Mouse (Mus musculus): ENCODE results near the gene Nbl1. TPM values are rescaled to one million over a fixed set of nuclear protein-coding genes. Genes with fewer than 3 reads are reported as not detected.

Nbl1 gene
- polyA plus RNA-seq, 1 experiment from 2014 or later = 7.2 TPM

DNA sequence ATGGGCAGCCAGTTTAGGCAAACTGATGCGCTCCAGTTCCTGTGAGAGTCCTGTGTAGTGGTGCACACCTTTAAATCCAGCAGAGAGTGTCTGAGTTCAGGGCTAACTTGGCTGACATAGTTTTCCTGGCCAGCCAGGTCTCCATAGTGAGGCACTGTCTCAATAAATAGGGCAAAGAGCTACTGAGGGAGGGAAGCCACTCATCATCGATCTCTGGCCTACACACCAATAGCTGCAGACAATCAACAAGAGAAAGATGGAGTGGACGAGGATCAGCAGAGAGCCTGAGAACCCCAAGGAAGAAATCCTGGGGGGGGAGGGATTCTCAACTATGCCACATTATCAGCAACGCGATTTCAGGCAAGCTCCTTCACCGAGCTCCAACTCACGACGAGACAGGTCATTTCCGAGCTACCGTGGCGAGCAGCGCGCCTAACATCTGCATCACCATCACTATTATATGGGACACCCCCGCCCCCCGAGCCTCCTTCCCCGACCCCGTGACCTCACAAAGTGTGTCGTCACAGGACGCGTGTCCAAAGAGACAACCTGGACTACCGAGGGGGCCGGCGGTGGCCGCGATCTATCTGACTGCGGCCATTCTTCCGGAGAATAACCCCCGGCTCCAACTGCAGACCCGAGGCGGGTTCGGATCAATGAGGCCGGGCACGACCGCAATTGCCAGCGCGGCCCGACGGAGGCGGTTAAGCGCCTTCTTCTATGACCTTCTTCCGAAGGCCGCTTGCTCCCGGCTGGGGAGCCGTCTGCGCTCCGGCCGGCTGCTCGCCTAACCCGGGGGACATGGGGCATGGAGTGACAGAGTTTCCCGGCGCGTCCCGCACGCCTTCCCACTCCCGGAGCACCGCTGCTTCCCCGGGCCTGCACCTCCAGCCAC, 37.3 kb upstream of the Nbl1 start:
- 3% methylated on average over 57 of the region's 57 CpGs for WGBS (ENCODE audit: insufficient replicate concordance)
- H3K27me3 ChIP-seq (ENCODE audit: control insufficient read depth, insufficient read depth, low read length) = no peaks in the 10 kb centered on the region
- H3K27ac ChIP-seq (ENCODE audit: low read depth, low read length) = peak overlapping the region; percentile 90
- H3K4me1 ChIP-seq (ENCODE audit: control insufficient read depth, insufficient read depth, low read length) = peaks cover 15% of the 10 kb centered on the region
- peak overlapping the region; percentile 87 for H3K9ac ChIP-seq (ENCODE audit: low read depth, low read length)
- 0 out of 2 replicates have a peak, but pooled peaks cover 4% of the 10 kb centered on the region for H3K9me3 ChIP-seq (replicated peaks; ENCODE audit: control insufficient read depth, low read length)
- peak overlapping the region; percentile 66 for H3K4me2 ChIP-seq
- H3K4me3 ChIP-seq (ENCODE audit: low read depth, low read length) = peak overlapping the region; percentile 81
- H3K36me3 ChIP-seq (ENCODE audit: control insufficient read depth, insufficient read depth, low read length) = peaks cover 5% of the 10 kb centered on the region; the same call in 1 of the 2 replicates
- no peak; the same call in 1 of the 2 replicates for ATAC-seq (replicated peaks; ENCODE audit: insufficient number of reproducible peaks, low FRiP score, low TSS enrichment)

DNA sequence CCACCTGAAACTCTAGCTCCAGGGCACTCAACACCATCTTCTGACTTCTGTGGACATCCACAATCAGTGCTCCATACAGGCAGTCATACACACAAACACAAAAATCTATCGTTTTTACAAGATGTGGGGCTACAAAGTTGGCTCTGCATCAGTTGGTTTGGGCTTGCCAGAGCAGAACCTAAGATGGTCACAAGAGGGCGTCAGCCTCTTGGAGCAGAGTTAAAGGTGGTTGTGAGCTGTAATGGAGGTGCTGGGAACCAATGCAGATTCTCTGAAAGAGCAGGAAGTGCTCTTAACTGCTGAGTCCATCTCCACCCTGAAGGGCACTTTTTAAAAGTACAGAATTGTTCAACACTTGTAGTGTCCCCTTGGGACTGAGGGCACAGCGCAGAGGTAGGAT, 33.7 kb upstream of the Nbl1 start:
- H3K4me3 ChIP-seq (ENCODE audit: low read depth, low read length) = no peak overlapping the region
- peaks cover 5% of the 10 kb centered on the region; the same call in 1 of the 2 replicates for H3K36me3 ChIP-seq (ENCODE audit: control insufficient read depth, insufficient read depth, low read length)
- 90% methylated on average over 3 of the region's 3 CpGs for WGBS (ENCODE audit: insufficient replicate concordance)
- H3K4me2 ChIP-seq = no peak overlapping the region
- H3K9me3 ChIP-seq (replicated peaks; ENCODE audit: control insufficient read depth, low read length) = 0 out of 2 replicates have a peak, but pooled peaks cover 4% of the 10 kb centered on the region
- no peak for ATAC-seq (replicated peaks; ENCODE audit: insufficient number of reproducible peaks, low FRiP score, low TSS enrichment)
- H3K4me1 ChIP-seq (ENCODE audit: control insufficient read depth, insufficient read depth, low read length) = peaks cover 15% of the 10 kb centered on the region
- H3K27me3 ChIP-seq (ENCODE audit: control insufficient read depth, insufficient read depth, low read length) = no peaks in the 10 kb centered on the region
- H3K9ac ChIP-seq (ENCODE audit: low read depth, low read length) = no peak overlapping the region
- no peak overlapping the region for H3K27ac ChIP-seq (ENCODE audit: low read depth, low read length)

DNA sequence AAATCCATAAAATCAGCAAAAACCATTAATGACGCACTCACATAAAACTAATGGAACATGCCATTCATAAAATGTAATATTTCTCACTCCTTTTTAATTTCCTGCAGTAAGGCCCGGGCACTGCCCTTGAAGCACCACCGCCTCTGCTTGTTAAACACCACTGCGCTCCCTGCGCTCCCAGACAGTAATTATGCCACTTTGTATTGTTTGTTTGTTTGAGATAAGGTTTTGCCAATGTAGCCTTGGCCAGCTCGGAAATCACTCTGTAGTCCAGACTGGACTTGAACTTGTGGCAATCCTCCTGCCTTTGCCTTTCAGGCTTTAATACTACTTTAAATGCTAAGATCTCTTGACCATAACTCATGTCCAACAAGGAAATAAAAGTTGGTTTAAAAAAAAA, 32.1 kb upstream of the Nbl1 start:
- H3K4me2 ChIP-seq = no peak overlapping the region
- H3K4me1 ChIP-seq (ENCODE audit: control insufficient read depth, insufficient read depth, low read length) = peaks cover 15% of the 10 kb centered on the region
- H3K27me3 ChIP-seq (ENCODE audit: control insufficient read depth, insufficient read depth, low read length) = no peaks in the 10 kb centered on the region
- 0 out of 2 replicates have a peak, but pooled peaks cover 4% of the 10 kb centered on the region for H3K9me3 ChIP-seq (replicated peaks; ENCODE audit: control insufficient read depth, low read length)
- H3K9ac ChIP-seq (ENCODE audit: low read depth, low read length) = no peak overlapping the region
- WGBS (ENCODE audit: insufficient replicate concordance) = 85% methylated on average over 6 of the region's 6 CpGs
- ATAC-seq (replicated peaks; ENCODE audit: insufficient number of reproducible peaks, low FRiP score, low TSS enrichment) = no peak
- H3K4me3 ChIP-seq (ENCODE audit: low read depth, low read length) = no peak overlapping the region
- no peak overlapping the region for H3K27ac ChIP-seq (ENCODE audit: low read depth, low read length)
- peaks cover 5% of the 10 kb centered on the region; the same call in 1 of the 2 replicates for H3K36me3 ChIP-seq (ENCODE audit: control insufficient read depth, insufficient read depth, low read length)

DNA sequence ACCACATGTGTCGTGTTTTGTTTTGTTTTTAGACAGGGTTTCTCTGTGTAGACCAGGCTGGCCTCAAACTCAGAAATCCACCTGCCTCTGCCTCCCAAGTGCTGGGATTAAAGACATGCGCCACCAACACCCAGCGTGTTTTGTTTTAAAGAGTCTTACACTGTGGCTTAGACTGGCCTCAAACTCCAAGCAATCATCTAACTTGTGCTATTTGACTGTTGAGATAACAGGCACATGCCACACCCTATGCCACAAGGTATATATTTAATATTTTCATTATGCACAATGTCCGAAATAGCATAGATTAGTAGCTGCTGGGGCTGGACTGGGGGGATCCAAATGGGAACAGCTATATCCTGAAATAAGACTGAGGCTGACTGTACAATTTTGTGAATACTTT, 29.8 kb upstream of the Nbl1 start:
- no peak overlapping the region for H3K4me2 ChIP-seq
- 0 out of 2 replicates have a peak, but pooled peaks cover 3% of the 10 kb centered on the region for H3K4me1 ChIP-seq (ENCODE audit: control insufficient read depth, insufficient read depth, low read length)
- H3K36me3 ChIP-seq (ENCODE audit: control insufficient read depth, insufficient read depth, low read length) = peaks cover 5% of the 10 kb centered on the region; the same call in 1 of the 2 replicates
- no peak for ATAC-seq (replicated peaks; ENCODE audit: insufficient number of reproducible peaks, low FRiP score, low TSS enrichment)
- H3K27ac ChIP-seq (ENCODE audit: low read depth, low read length) = no peak overlapping the region
- no peaks in the 10 kb centered on the region for H3K27me3 ChIP-seq (ENCODE audit: control insufficient read depth, insufficient read depth, low read length)
- WGBS (ENCODE audit: insufficient replicate concordance) = 90% methylated on average over 4 of the region's 4 CpGs
- no peak overlapping the region for H3K4me3 ChIP-seq (ENCODE audit: low read depth, low read length)
- H3K9ac ChIP-seq (ENCODE audit: low read depth, low read length) = no peak overlapping the region
- 0 out of 2 replicates have a peak, but pooled peaks cover 4% of the 10 kb centered on the region for H3K9me3 ChIP-seq (replicated peaks; ENCODE audit: control insufficient read depth, low read length)

DNA sequence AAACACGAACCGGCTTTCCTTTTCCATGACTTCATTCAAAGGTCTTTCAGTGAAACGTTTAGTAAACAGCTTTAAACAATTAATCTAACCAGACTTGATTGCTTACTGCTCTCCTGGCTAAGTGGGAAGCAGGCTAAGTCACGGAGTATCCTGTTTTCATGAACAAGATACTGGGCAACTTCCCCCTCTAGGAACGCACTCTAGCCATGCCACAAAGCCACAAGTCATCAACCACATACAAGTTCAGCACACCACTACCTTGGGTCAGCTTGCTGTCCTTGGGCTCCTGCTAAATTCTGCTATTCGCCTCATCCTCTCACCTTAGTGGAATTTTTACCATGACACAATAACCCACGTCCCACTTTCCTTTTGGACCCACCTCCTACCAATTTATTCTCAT, 28.2 kb upstream of the Nbl1 start:
- Histone ChIP-seq H3K27me3 (ENCODE audit: control insufficient read depth, insufficient read depth, low read length) (no peaks in the 10 kb centered on the region), H3K9ac (ENCODE audit: low read depth, low read length) (no peak overlapping the region), H3K27ac (ENCODE audit: low read depth, low read length) (no peak overlapping the region), H3K9me3 (replicated peaks; ENCODE audit: control insufficient read depth, low read length) (no peaks in the 10 kb centered on the region), H3K36me3 (ENCODE audit: control insufficient read depth, insufficient read depth, low read length) (no peaks in the 10 kb centered on the region), H3K4me3 (ENCODE audit: low read depth, low read length) (no peak overlapping the region), H3K4me1 (ENCODE audit: control insufficient read depth, insufficient read depth, low read length) (0 out of 2 replicates have a peak, but pooled peaks cover 5% of the 10 kb centered on the region), H3K4me2 (no peak overlapping the region)
- WGBS (ENCODE audit: insufficient replicate concordance) = 75% methylated on average over 7 of the region's 7 CpGs
- ATAC-seq (replicated peaks; ENCODE audit: insufficient number of reproducible peaks, low FRiP score, low TSS enrichment) = no peak

DNA sequence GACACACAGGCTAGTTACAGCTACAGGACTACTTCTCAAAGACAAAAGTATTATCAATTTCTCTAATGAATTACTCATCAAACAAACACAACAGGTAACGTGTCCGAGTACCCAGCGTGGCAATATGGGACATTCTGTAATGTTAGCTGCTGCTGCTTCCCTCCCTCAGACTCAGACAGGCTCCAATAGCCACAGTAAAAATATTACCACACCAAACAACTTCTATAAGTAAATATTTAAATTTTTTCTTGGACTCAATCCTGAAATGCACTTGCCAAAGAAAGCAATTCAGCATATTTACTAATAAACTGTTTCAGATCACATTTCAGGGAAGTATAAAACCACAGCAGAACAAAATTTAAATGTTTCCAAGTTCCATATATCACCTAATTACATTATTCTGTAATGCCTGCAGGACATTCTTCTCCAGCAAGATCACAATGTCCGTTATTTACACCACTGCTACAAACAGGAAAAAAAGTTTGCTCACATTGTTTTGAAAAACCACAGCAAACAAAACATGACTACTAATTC, 27.6 kb upstream of the Nbl1 start:
- H3K9me3 ChIP-seq (replicated peaks; ENCODE audit: control insufficient read depth, low read length) = no peaks in the 10 kb centered on the region
- 86% methylated on average over 4 of the region's 4 CpGs for WGBS (ENCODE audit: insufficient replicate concordance)
- H3K27ac ChIP-seq (ENCODE audit: low read depth, low read length) = no peak overlapping the region
- no peaks in the 10 kb centered on the region for H3K36me3 ChIP-seq (ENCODE audit: control insufficient read depth, insufficient read depth, low read length)
- 0 out of 2 replicates have a peak, but pooled peaks cover 5% of the 10 kb centered on the region for H3K4me1 ChIP-seq (ENCODE audit: control insufficient read depth, insufficient read depth, low read length)
- no peak overlapping the region for H3K9ac ChIP-seq (ENCODE audit: low read depth, low read length)
- ATAC-seq (replicated peaks; ENCODE audit: insufficient number of reproducible peaks, low FRiP score, low TSS enrichment) = no peak
- H3K4me3 ChIP-seq (ENCODE audit: low read depth, low read length) = no peak overlapping the region
- no peak overlapping the region for H3K4me2 ChIP-seq
- no peaks in the 10 kb centered on the region for H3K27me3 ChIP-seq (ENCODE audit: control insufficient read depth, insufficient read depth, low read length)

DNA sequence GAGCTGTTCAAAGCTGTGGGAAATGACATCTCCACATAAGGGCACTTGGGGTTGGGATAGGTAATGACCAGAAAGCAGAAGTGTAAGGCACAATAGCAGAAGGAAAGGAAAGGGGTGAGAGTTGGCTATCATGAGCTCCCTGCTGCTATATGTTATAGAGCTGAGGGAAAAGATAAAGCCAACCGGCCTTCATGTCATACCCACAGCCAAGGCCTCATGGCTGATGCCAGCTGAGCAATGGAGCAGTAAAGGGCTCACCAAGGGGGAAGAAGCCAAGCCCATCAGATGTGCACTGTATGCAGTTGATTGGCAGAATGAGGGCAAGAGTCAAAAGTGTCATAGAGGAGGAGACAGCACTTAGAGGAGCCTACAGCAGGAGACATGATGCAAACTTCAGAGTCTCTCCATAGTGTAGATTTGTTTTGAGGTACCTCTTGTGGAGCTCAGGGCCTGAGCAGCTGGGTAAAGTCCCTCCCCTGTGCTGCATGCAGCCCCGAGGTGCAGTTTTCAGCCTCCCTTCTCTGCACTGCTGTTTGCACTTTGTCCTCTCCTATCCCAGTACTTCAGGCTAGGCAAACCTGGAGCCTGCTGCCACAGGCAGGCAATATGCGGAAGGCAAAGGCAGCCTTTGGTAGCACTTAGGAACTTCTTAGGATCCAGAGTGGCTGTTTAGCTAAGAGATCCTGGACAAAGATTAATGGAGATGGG, 23.7 kb upstream of the Nbl1 start:
- no peaks in the 10 kb centered on the region for H3K27me3 ChIP-seq (ENCODE audit: control insufficient read depth, insufficient read depth, low read length)
- no peak overlapping the region for H3K4me2 ChIP-seq
- no peak overlapping the region for H3K4me3 ChIP-seq (ENCODE audit: low read depth, low read length)
- 77% methylated on average over 3 of the region's 3 CpGs for WGBS (ENCODE audit: insufficient replicate concordance)
- peaks cover 16% of the 10 kb centered on the region for H3K4me1 ChIP-seq (ENCODE audit: control insufficient read depth, insufficient read depth, low read length)
- no peaks in the 10 kb centered on the region for H3K36me3 ChIP-seq (ENCODE audit: control insufficient read depth, insufficient read depth, low read length)
- no peak for ATAC-seq (replicated peaks; ENCODE audit: insufficient number of reproducible peaks, low FRiP score, low TSS enrichment)
- no peaks in the 10 kb centered on the region for H3K9me3 ChIP-seq (replicated peaks; ENCODE audit: control insufficient read depth, low read length)
- no peak overlapping the region for H3K9ac ChIP-seq (ENCODE audit: low read depth, low read length)
- no peak overlapping the region for H3K27ac ChIP-seq (ENCODE audit: low read depth, low read length)

DNA sequence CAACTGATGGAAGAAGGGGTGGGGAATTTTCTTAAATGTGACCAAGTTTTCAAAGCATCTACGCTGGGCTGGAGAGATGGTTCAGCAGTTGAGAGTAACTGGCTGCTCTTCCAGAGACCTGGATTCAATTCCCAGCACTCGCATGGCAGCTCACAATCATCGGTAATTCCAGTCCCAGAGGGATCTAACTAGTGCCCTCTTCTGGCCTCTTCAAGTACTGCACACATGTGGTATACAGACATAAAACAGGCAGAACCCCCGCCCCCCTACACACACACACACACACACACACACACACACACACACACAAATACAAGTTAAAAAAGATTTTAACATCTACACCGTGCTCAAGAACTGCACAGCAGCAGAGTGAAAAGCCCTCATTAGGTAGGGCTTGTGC, 22.9 kb upstream of the Nbl1 start:
- H3K27ac ChIP-seq (ENCODE audit: low read depth, low read length) = no peak overlapping the region
- H3K9ac ChIP-seq (ENCODE audit: low read depth, low read length) = no peak overlapping the region
- 92% methylated on average over 5 of the region's 5 CpGs for WGBS (ENCODE audit: insufficient replicate concordance)
- H3K36me3 ChIP-seq (ENCODE audit: control insufficient read depth, insufficient read depth, low read length) = no peaks in the 10 kb centered on the region
- ATAC-seq (replicated peaks; ENCODE audit: insufficient number of reproducible peaks, low FRiP score, low TSS enrichment) = no peak
- H3K4me3 ChIP-seq (ENCODE audit: low read depth, low read length) = no peak overlapping the region
- H3K27me3 ChIP-seq (ENCODE audit: control insufficient read depth, insufficient read depth, low read length) = no peaks in the 10 kb centered on the region
- no peaks in the 10 kb centered on the region for H3K9me3 ChIP-seq (replicated peaks; ENCODE audit: control insufficient read depth, low read length)
- H3K4me1 ChIP-seq (ENCODE audit: control insufficient read depth, insufficient read depth, low read length) = peaks cover 24% of the 10 kb centered on the region
- no peak overlapping the region for H3K4me2 ChIP-seq
